Mouse (Mus musculus): Measurements from ENCODE around the gene Kcnd3. TPM values are rescaled to one million over a fixed set of nuclear protein-coding genes. Genes with fewer than 3 reads are reported as not detected.

Gene Kcnd3
- total RNA-seq, 4 experiments from 2014 or later: 0.05 to 0.18 (median 0.14) TPM

- DNase-seq (ENCODE audit: low spot score in 2 of 2): no peak
Measured at GRCm38 (mm10) chr3:105453214-105453950, 1.3 kb downstream of the Kcnd3 start.

- no peak for DNase-seq (ENCODE audit: low spot score in 2 of 2)
Measured at GRCm38 (mm10) chr3:105457657-105458056, 5.5 kb downstream of the Kcnd3 start.

GRCm38 (mm10) chr3:105466538-105466937 is 14.4 kb downstream of the Kcnd3 start:
- no peak for DNase-seq (ENCODE audit: low spot score in 2 of 2)

GRCm38 (mm10) chr3:105472564-105472963 is 20.4 kb downstream of the Kcnd3 start:
- no peak for DNase-seq (ENCODE audit: low spot score in 2 of 2)

GRCm38 (mm10) chr3:105476408-105476807 is 24.3 kb downstream of the Kcnd3 start:
- DNase-seq (ENCODE audit: low spot score in 2 of 2): no peak

- no peak for DNase-seq (ENCODE audit: low spot score in 2 of 2)
Measured at GRCm38 (mm10) chr3:105478876-105479275, 26.7 kb downstream of the Kcnd3 start.

GRCm38 (mm10) chr3:105481419-105481818 is 29.3 kb downstream of the Kcnd3 start:
- DNase-seq (ENCODE audit: low spot score in 2 of 2): no peak

- no peak for DNase-seq (ENCODE audit: low spot score in 2 of 2)
Measured at GRCm38 (mm10) chr3:105483651-105484052, 31.5 kb downstream of the Kcnd3 start.

- no peak for DNase-seq (ENCODE audit: low spot score in 2 of 2)
Measured at GRCm38 (mm10) chr3:105487171-105487570, 35.0 kb downstream of the Kcnd3 start.

GRCm38 (mm10) chr3:105489607-105490006 is 37.5 kb downstream of the Kcnd3 start:
- DNase-seq (ENCODE audit: low spot score in 2 of 2): no peak

GRCm38 (mm10) chr3:105494886-105495285 is 42.8 kb downstream of the Kcnd3 start:
- DNase-seq (ENCODE audit: low spot score in 2 of 2): no peak

GRCm38 (mm10) chr3:105496216-105496615 is 44.1 kb downstream of the Kcnd3 start:
- no peak for DNase-seq (ENCODE audit: low spot score in 2 of 2)

GRCm38 (mm10) chr3:105496935-105497334 is 44.8 kb downstream of the Kcnd3 start:
- DNase-seq (ENCODE audit: low spot score in 2 of 2): no peak

GRCm38 (mm10) chr3:105501071-105501470 is 48.9 kb downstream of the Kcnd3 start:
- DNase-seq (ENCODE audit: low spot score in 2 of 2): no peak

- DNase-seq (ENCODE audit: low spot score in 2 of 2): no peak
Measured at GRCm38 (mm10) chr3:105504272-105504671, 52.1 kb downstream of the Kcnd3 start.

- no peak for DNase-seq (ENCODE audit: low spot score in 2 of 2)
Measured at GRCm38 (mm10) chr3:105505161-105505872, 53.2 kb downstream of the Kcnd3 start.

- no peak for DNase-seq (ENCODE audit: low spot score in 2 of 2)
Measured at GRCm38 (mm10) chr3:105505873-105506170, 53.7 kb downstream of the Kcnd3 start.

GRCm38 (mm10) chr3:105506592-105506991 is 54.5 kb downstream of the Kcnd3 start:
- DNase-seq (ENCODE audit: low spot score in 2 of 2): no peak

- DNase-seq (ENCODE audit: low spot score in 2 of 2): no peak
Measured at GRCm38 (mm10) chr3:105509321-105509720, 57.2 kb downstream of the Kcnd3 start.

- no peak for DNase-seq (ENCODE audit: low spot score in 2 of 2)
Measured at GRCm38 (mm10) chr3:105511836-105512235, 59.7 kb downstream of the Kcnd3 start.

GRCm38 (mm10) chr3:105514215-105514614 is 62.1 kb downstream of the Kcnd3 start:
- DNase-seq (ENCODE audit: low spot score in 2 of 2): no peak

GRCm38 (mm10) chr3:105515035-105515434 is 62.9 kb downstream of the Kcnd3 start:
- no peak for DNase-seq (ENCODE audit: low spot score in 2 of 2)

- DNase-seq (ENCODE audit: low spot score in 2 of 2): no peak
Measured at GRCm38 (mm10) chr3:105515640-105516039, 63.5 kb downstream of the Kcnd3 start.
